Mouse (Mus musculus) liver, embryonic 15.5 days (tissue): ENCODE results near the gene Clptm1. TPM values are rescaled to one million over a fixed set of nuclear protein-coding genes. Genes with fewer than 3 reads are reported as not detected.

Experiments
- ATAC-seq: fragments of 200-750 bp; cut with Nextera tagmentation; 2 replicates; pipeline ENCODE4 v1.8.0; 2017; ENCODE audit warnings: moderate number of reproducible peaks, mild to moderate bottlenecking, moderate library complexity; ENCODE audit not compliant: insufficient read depth
- H3K27ac ChIP-seq: fragments of 300-500 bp; sonication (generic); replicated peaks from 2 replicates; pipeline ENCODE4 v1.5.1; 2015; ENCODE audit warnings: mild to moderate bottlenecking, inconsistent platforms
- H3K27me3 ChIP-seq: fragments of 300-500 bp; sonication (generic); 2 replicates; pipeline ENCODE4 v1.6.1; 2015; ENCODE audit warnings: mild to moderate bottlenecking, inconsistent platforms
- H3K36me3 ChIP-seq: fragments of 300-500 bp; sonication (generic); replicated peaks from 2 replicates; pipeline ENCODE4 v1.6.1; 2015; ENCODE audit warnings: moderate library complexity, mild to moderate bottlenecking, inconsistent platforms
- H3K4me1 ChIP-seq: fragments of 300-500 bp; sonication (generic); replicated peaks from 2 replicates; pipeline ENCODE4 v1.6.1; 2015; ENCODE audit warnings: inconsistent platforms
- H3K4me2 ChIP-seq: fragments of 300-500 bp; sonication (generic); 2 replicates; pipeline ENCODE4 v1.6.1; 2015; ENCODE audit warnings: moderate library complexity, mild to moderate bottlenecking, inconsistent platforms
- H3K4me3 ChIP-seq: fragments of 300-500 bp; sonication (generic); replicated peaks from 2 replicates; pipeline ENCODE4 v1.5.1; 2015; ENCODE audit warnings: mild to moderate bottlenecking, inconsistent platforms
- H3K9ac ChIP-seq: fragments of 300-500 bp; sonication (generic); 2 replicates; pipeline ENCODE4 v1.6.1; 2015; ENCODE audit warnings: moderate library complexity, mild to moderate bottlenecking, inconsistent platforms
- H3K9me3 ChIP-seq: fragments of 300-500 bp; sonication (generic); replicated peaks from 2 replicates; pipeline ENCODE4 v1.6.1; 2016; ENCODE audit warnings: inconsistent platforms
- WGBS: fragments of 180-500 bp; shearing (Covaris S2); methylation state at CpG from one replicate; pipeline ENCODE4 v1.1.7; 2015; ENCODE audit warnings: mixed read lengths; ENCODE audit not compliant: insufficient replicate concordance; 5-methylcytosine and 5-hydroxymethylcytosine counted together
- polyA plus RNA-seq: library from polyadenylated mRNA; unstranded; fragments of >200 nt; fragmentation: Nextera tagmentation; extraction: Ambion mirVana; gene quantifications from 2 replicates; pipeline ENCODE4 v1.2.1, GENCODE M21; 2015

The Clptm1 gene
- polyA plus RNA-seq, 1 experiment from 2014 or later: 48.3 TPM

- Histone ChIP-seq H3K4me1 (peaks cover 79% of the 10 kb centered on the region), H3K9ac (no peak overlapping the region), H3K36me3 (peaks cover 36% of the 10 kb centered on the region), H3K9me3 (no peaks in the 10 kb centered on the region), H3K27me3 (no peaks in the 10 kb centered on the region), H3K27ac (peak overlapping the region; percentile 83), H3K4me3 (no peak overlapping the region), H3K4me2 (peak overlapping the region; percentile 56; the same call in 1 of the 2 replicates)
- no peak for ATAC-seq
- 42% methylated on average over 4 of the region's 4 CpGs for WGBS
These were observed 35.0 kb upstream of the Clptm1 start for GRCm38 (mm10) chr7:19699827-19700148.

DNA sequence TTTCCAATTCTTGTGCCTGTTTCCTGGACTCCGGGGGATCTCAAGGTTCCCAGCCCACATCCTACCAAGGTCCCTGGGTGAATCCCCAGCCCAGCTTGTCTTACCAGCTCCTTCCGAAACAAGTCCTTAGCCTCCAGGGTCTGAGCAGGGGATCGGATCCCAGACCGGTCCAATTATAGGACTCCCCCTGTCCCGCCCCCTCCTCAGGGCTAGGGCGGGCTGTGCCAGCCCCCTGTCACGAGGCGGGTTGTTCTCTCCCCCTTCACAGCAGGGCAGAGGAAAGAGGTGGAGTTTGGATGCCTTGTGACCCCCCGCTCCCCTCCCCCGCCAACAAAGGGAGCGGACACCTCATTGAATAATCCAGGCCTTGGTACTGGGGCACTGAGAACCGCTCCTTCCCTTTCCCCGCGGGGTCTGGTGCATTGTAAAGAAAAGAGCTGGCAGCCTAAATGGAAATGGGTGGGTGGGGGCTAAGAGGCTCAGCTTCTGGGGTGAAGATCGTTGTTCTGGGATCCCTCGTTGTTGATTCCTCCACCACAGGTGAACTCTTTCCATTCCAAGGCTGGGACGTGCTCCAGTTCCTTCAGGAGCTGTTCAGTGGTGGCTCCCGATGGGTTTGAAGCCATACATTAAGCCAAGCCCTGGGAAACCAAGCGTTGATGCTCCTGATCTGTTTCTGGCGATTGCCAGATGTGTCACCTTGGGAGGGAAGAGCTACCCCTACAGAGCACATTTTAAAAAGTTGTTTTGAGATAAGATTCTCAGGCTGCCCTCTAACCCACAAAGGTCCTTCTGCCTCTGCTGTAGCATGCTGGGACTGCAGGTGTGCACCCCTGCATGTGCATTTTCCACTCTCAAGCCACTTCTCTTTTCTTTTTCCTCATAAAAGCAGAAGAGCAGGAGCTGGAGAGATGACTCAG, 34.3 kb upstream of the Clptm1 start, which contains the start of gene Apoe:
TSS of gene Apoe (minus strand) at position 282 of the 920 bp plus-strand sequence.
- Histone ChIP-seq H3K9me3 (no peaks in the 10 kb centered on the region), H3K4me2 (peak within 1 kb of the TSS; percentile 56), H3K9ac (peak within 1 kb of the TSS; percentile 45; the same call in 1 of the 2 replicates), H3K4me1 (peaks cover 86% of the 10 kb centered on the region), H3K27ac (peak within 1 kb of the TSS; percentile 83), H3K4me3 (peak within 1 kb of the TSS; percentile 50), H3K27me3 (no peaks in the 10 kb centered on the region), H3K36me3 (peaks cover 30% of the 10 kb centered on the region)
- 2% methylated on average over 20 of the region's 20 CpGs for WGBS
- ATAC-seq: peak; percentile 45

- H3K27ac ChIP-seq: peak overlapping the region; percentile 83
These were observed 33.4 kb upstream of the Clptm1 start for GRCm38 (mm10) chr7:19697949-19698906.

GRCm38 (mm10) chr7:19696336-19696873, 31.6 kb upstream of the Clptm1 start:
- Histone ChIP-seq H3K36me3 (peaks cover 15% of the 10 kb centered on the region; the same call in 1 of the 2 replicates), H3K4me3 (peak overlapping the region; percentile 50), H3K27me3 (no peaks in the 10 kb centered on the region), H3K4me2 (peak overlapping the region; percentile 56), H3K9me3 (no peaks in the 10 kb centered on the region), H3K27ac (peak overlapping the region; percentile 83), H3K4me1 (peaks cover 90% of the 10 kb centered on the region), H3K9ac (peak overlapping the region; percentile 36; the same call in 1 of the 2 replicates)
- ATAC-seq: no peak
- WGBS: 83% methylated on average over 34 of the region's 34 CpGs

More at GRCm38 (mm10) chr7:19697949-19698906, 33.4 kb upstream of the Clptm1 start:
- Histone ChIP-seq H3K9ac (peak overlapping the region; percentile 45; the same call in 1 of the 2 replicates), H3K4me3 (peak overlapping the region; percentile 50), H3K9me3 (no peaks in the 10 kb centered on the region), H3K4me2 (peak overlapping the region; percentile 56), H3K4me1 (peaks cover 92% of the 10 kb centered on the region), H3K36me3 (peaks cover 23% of the 10 kb centered on the region), H3K27me3 (no peaks in the 10 kb centered on the region)
- 2% methylated on average over 28 of the region's 28 CpGs for WGBS
- no peak for ATAC-seq

DNA sequence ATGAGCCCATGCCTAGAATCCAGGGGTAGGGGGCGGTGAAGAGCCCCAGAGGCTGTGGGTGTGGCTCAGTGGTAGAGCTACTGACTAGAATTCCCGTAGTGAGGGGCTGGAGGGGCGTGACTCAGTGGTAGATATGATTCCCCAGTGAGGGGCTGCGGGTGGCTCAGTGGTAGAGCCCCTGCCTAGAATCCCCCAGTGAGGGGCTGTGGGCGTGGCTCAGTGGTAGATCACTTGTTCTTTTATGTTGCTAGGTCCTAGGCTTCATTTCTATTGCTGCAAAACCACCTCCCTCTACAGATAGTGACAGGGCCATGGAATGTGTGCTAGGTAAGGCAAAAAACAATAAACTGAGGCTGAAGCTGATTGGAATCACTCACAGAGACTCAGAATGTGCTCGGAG, 31.0 kb upstream of the Clptm1 start:
- H3K9me3 ChIP-seq: no peaks in the 10 kb centered on the region
- peaks cover 88% of the 10 kb centered on the region for H3K4me1 ChIP-seq
- ATAC-seq: no peak
- H3K4me3 ChIP-seq: 0 out of 2 replicates have a peak overlapping the region, but pooled peaks have one; percentile 50
- H3K4me2 ChIP-seq: peak overlapping the region; percentile 56
- WGBS: 43% methylated on average over 6 of the region's 6 CpGs
- H3K36me3 ChIP-seq: peaks cover 15% of the 10 kb centered on the region; the same call in 1 of the 2 replicates
- H3K27me3 ChIP-seq: no peaks in the 10 kb centered on the region
- no peak overlapping the region for H3K9ac ChIP-seq
- peak overlapping the region; percentile 83 for H3K27ac ChIP-seq

- H3K4me3 ChIP-seq: no peak overlapping the region
- no peaks in the 10 kb centered on the region for H3K27me3 ChIP-seq
- H3K4me1 ChIP-seq: peaks cover 81% of the 10 kb centered on the region
- 3% methylated on average over 8 of the region's 8 CpGs for WGBS
- H3K4me2 ChIP-seq: peak overlapping the region; percentile 27
- no peak for ATAC-seq
- H3K36me3 ChIP-seq: peaks cover 15% of the 10 kb centered on the region; the same call in 1 of the 2 replicates
- no peaks in the 10 kb centered on the region for H3K9me3 ChIP-seq
- H3K27ac ChIP-seq: peak overlapping the region; percentile 83
- H3K9ac ChIP-seq: 0 out of 2 replicates have a peak overlapping the region, but pooled peaks have one; percentile 10
These were observed 30.4 kb upstream of the Clptm1 start for GRCm38 (mm10) chr7:19695213-19695594.

- H3K9ac ChIP-seq: 0 out of 2 replicates have a peak overlapping the region, but pooled peaks have one; percentile 10
- H3K4me2 ChIP-seq: peak overlapping the region; percentile 27
- WGBS: 48% methylated on average over 10 of the region's 10 CpGs
- H3K27me3 ChIP-seq: no peaks in the 10 kb centered on the region
- no peaks in the 10 kb centered on the region for H3K9me3 ChIP-seq
- H3K27ac ChIP-seq: peak overlapping the region; percentile 83
- no peak overlapping the region for H3K4me3 ChIP-seq
- peaks cover 75% of the 10 kb centered on the region for H3K4me1 ChIP-seq
- peaks cover 15% of the 10 kb centered on the region; the same call in 1 of the 2 replicates for H3K36me3 ChIP-seq
- ATAC-seq: no peak
These were observed 29.7 kb upstream of the Clptm1 start for GRCm38 (mm10) chr7:19694336-19695212.

DNA sequence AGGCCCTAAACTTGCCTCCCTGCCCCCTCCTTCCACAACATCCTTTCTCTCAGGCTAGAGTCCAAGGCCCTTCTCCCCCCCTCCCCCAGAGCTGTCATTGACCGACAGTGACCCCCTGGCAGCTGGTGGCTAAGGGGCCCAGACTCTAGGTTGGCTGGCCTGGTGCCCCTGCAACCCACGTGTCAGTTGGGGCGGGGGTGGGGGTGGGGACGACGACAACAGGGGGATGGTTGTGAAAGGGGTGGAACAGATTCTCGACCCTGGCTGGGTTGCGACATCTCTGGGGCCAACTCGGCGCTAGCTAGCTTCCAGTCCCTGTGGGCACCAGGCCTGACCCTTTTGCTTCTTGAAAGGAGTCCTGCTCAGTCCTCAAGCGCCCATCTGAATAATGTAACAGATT, 28.6 kb upstream of the Clptm1 start:
- Histone ChIP-seq H3K4me1 (peaks cover 64% of the 10 kb centered on the region), H3K9me3 (no peaks in the 10 kb centered on the region), H3K4me2 (peak overlapping the region; percentile 41), H3K27me3 (no peaks in the 10 kb centered on the region), H3K27ac (peak overlapping the region; percentile 83), H3K4me3 (no peak overlapping the region), H3K36me3 (peaks cover 15% of the 10 kb centered on the region; the same call in 1 of the 2 replicates), H3K9ac (no peak overlapping the region)
- 13% methylated on average over 10 of the region's 10 CpGs for WGBS
- peak; percentile 48 for ATAC-seq

- Histone ChIP-seq H3K4me3 (peak within 1 kb of the TSS; percentile 38), H3K36me3 (peaks cover 13% of the 10 kb centered on the region; the same call in 1 of the 2 replicates), H3K4me1 (peaks cover 60% of the 10 kb centered on the region), H3K9me3 (no peaks in the 10 kb centered on the region), H3K27me3 (no peaks in the 10 kb centered on the region), H3K9ac (0 out of 2 replicates have a peak within 1 kb of the TSS, but pooled peaks have one; percentile 13), H3K4me2 (peak within 1 kb of the TSS; percentile 50), H3K27ac (peak within 1 kb of the TSS; percentile 83)
- ATAC-seq: peak; percentile 14; the same call in 1 of the 2 replicates
- 56% methylated on average over 28 of the region's 28 CpGs for WGBS
These were observed 27.3 kb upstream of the Clptm1 start, which contains the start of gene Apoc1 for GRCm38 (mm10) chr7:19691873-19692865. Gene Apoc1, minus strand, starts transcription at chr7:19692660.
